Mouse (Mus musculus): Measurements from ENCODE around the gene Nup107.

The Nup107 gene

DNA sequence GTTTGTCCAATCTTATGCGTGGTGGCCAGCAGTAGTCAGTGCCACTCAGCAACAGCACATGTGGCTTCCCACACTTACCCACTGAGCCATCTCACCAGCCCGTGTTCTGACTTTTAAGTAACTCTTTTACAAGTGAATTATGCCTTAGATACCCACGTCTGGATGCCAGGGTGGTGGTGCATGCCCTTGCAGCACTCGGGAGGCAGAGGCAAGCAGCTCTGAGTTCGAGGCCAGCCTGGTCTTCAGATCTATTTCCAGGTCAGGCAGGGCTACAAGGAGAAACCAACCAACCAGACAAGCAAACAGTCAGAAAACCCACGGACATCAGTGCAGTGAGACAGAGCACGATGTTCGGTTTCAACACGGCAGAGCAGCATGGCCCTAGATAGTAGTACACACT lies 9.4 kb upstream of the Nup107 start:
- no peak for DNase-seq (ENCODE audit: low spot score)

DNA sequence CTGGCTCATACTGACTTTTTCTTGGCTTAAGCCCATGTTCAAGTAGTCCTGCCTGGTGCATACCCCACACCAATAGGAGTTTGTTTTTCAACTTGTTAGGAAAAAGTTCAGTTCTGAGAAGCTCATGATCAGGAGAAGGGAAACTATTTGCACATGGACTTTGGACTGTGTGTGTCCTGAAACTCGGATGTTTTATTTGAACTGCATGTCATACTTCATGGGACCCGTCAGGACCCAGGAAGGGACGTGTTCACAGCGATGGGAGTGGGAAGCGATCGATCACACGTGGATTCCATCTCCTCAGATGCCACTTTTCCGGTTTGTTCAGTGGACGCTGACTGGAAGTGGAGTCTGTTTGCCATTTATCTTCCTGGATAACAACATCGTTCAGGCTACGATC lies 7.3 kb upstream of the Nup107 start:
- no peak for DNase-seq (ENCODE audit: low spot score)

DNA sequence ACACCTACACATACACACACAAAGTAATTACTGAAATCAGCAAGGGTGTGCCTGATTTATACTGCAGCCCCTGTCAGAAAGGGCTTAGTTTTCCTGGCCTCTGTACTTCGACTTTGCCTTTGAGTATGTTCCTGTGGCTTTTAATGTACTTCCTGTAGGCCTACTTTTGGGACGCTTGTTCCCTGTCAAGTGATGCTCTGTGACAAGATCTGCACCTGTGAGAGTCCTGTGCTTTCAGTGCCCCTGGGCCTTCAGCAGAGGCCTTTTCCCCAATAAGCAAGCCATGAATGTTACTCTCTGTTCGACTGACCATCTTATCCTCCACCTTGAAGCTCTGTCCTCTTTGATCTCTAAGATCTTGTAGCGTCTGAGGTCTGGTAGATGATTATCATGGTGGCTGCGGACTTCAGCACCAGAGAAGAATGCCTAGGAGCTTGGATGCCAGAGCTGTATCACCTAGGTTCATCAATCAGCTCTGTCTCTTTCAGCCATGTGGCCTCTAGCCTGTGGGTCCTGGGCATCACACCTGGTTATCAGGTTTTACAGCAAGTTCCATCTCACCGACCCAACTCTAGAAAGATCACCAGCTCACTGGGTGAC lies 6.0 kb upstream of the Nup107 start:
- DNase-seq (ENCODE audit: low spot score) = no peak

DNA sequence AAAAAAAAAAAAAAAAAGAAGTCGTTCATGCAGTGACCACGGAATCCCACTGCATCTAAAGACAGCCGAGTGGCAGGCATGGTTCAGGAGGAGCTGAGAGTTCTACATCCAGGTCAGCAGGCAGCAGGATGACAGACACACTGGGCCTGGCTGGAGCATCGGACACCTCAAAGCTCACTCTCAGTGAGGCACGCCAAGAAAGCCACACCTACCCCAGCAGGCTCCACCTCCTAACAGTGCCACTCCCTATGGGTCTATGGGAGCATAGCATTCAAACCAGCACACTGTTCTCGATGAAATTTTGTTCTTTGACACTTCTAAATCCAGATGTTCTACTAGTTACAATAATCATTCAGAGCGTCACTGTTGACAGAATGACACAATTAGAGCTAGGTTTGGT lies 5.2 kb upstream of the Nup107 start:
- no peak for DNase-seq (ENCODE audit: low spot score)

DNA sequence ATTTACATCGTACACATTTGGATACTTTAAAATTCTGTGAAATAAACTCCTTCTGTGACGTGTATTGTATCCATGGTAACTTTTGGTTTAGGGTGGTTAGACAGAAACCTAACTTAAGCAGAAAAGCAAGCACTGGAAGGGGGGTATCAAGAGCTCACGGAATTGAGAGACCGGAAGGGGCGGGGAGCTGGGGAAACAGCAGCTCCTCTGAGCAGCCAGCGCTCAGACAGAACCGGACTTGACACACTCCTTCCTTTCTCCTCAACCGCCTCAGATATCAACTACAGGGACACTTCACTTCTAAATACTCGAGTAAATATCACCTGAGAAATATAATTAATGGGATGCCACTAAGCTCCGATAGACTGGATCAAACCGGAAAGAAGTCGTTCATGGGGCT lies 4.6 kb upstream of the Nup107 start:
- no peak for DNase-seq (ENCODE audit: low spot score)

DNA sequence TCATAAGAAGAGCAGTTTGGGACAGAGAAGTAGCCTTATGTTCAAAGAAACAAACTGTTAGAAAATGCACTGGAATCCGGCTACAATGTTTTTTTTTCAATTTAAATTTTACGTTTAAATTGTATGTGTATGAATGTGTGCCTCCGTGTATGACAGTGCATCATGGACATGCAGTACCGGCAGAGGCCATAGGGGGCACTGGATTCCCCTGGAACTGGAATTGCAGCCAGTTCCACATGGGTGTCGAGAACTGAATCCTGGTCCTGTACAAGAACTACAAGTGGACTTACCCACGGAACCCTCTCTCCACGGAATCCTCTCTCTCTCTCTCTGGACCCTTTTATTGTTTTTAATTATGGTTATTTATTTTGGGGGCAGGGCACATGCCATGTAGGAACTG lies 3.7 kb upstream of the Nup107 start:
- DNase-seq (ENCODE audit: low spot score) = no peak

DNA sequence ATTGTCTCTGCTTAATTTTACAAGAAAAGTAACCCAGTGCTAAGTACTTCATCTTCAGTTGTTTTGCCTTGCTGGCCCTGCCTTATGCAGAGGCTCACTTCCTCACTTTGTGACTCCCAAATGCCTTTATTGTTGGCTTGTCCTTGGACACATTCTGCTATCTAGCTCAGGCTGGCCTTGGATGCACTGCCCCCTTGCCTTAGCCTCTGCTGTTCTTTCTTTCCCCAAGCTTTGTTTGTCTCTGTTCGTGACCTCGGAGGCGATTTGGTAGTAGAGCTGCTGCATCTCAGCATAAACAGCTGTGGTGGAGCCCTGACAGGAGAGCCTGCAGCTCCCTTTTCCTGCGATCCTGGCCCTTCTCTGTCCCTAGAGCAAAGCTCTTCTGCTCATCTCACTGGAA lies 2.7 kb upstream of the Nup107 start:
- peak; percentile 80 for DNase-seq (ENCODE audit: low spot score)

DNA sequence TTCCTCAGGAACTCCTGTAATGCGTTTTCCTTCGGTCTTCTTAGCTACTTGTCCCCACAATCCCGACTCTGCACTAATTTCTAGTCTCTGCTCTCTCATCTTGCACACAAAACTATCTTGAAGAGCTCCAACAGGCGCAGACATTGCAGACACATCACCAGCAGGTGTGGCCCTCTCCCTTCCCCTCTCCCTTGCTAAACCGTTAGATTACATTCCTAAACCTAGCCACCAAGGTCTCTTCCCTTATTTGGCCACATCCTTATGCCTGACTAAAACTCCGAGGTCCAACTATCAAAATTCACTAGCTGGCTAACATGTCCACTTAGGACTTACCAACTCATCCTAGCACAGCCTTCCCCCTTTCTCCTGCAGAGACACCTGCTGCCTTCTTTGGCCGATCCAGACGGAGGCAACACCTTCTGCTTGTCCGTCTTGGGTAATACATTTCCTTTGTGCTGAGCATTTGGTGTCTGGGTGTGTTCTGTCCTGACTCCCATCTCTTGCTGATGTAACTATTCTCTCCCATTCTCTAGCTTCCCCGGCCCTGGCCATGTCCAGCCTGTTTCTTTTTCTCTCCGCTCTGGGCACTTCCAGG lies 1.0 kb upstream of the Nup107 start:
- peak; percentile 31 for DNase-seq (ENCODE audit: low spot score)

DNA sequence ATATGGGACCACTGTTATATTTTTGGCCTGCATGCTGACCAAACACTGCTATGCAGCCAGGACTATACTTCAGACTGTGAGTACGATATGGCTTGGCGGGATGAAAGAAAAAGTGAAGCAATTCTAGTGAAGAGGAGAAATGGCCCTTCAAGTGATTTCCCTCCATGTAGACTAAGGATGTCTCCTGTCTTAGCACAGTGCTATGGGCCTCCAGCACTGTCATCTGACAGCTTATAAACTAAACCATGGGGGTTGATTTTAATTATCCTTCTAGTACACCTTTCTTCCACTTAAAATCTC lies 1.4 kb downstream of the Nup107 start:
- no peak for DNase-seq (ENCODE audit: low spot score)

DNA sequence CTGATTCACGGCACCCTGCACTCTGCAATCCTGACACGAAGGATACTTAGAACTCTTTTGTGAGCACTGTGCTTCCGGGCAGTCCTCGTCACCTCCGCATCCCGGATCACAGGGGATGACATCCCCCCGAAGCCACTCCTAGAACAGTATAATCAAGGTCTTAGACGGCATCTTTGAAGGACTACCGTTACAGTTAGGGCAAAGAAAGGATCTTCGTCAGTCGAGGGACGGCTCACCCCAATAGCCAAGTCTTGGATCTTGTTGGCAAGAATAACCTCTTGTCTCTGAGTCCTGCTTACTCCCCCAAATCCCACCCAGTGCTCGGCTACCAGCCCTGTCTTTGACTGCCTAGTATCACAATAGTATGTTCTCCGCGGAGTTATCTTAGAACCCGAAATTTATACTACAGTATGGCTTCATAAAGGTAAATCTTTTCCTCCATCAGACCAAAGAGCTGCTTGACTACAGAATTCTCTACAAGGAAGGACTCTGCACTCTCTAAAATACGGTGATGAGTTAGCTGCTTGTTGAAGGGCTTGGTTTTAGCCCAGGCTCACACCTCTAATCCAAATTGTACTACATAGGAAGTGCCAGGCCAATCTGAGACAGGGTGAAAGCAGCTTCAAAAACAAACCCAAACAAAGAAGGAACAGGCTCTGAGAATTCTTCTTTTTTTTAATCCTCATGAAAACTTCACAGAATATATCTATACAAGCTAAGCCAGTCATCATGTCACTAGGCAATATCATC lies 1.9 kb downstream of the Nup107 start:
- no peak for DNase-seq (ENCODE audit: low spot score)

DNA sequence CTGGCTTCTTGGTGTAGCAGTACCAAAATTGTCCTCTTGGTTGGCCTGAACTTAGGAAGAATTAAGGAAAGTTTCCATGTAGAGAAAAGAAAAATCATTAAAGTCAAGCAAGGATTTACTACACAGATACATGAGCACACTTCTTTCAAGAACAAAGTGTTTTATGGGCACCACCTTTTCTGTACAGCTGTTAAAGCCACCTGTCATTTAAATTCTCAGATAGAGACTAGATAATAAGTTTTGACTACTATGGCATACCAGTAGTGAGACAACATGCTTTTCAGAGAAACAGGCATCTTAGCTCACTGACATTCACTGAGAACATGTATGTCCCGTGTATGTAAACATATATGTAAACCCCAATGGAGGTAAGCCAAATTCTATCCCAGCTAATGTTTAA lies 2.5 kb downstream of the Nup107 start:
- DNase-seq (ENCODE audit: low spot score) = no peak

DNA sequence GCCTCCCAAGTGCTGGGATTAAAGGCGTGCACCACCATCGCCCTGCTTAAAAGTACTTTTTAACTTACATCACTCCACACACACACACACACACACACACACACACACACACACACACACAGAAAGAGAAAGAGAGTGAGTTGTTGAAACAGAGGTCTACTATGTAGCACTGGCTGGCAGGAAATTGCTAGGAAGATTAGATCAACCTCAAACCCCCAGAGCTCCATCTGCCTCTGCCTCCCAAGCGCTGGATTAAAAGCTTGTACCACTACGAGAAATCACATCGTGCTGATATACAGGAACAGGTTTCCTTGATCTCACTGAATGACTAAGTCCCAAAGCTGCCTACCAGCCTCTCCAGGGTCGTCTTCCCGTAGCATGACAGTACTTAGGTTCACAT lies 7.9 kb downstream of the Nup107 start:
- DNase-seq (ENCODE audit: low spot score) = no peak

DNA sequence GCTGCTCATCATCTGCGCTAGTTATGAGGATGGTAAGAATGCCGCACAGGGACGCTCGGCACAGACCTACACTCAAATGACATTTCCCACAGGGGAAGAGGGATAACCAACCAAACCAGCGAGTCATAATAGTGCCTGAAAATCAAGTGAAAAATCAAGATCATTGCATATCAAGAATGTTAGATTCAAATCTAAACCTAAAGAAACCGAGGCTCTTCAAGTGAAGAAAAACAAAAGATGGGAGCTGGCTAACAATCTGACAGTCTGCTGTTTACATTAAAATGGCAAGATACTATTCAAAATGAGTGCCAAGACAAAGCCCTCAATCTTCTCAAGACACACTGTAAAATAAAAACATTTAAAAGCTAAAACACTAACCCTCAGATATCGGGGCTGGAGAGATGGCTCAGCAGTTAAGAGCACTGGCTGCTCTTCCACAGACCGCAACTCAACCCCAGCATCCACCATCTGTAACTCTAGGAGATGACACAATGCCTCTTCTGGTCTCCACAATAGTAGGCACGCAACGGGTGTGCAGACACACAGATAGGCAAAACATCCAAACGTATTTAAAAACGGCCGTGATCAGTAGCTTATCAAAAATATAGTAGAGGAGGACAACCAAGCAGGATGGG lies 8.6 kb downstream of the Nup107 start:
- no peak for DNase-seq (ENCODE audit: low spot score)

DNA sequence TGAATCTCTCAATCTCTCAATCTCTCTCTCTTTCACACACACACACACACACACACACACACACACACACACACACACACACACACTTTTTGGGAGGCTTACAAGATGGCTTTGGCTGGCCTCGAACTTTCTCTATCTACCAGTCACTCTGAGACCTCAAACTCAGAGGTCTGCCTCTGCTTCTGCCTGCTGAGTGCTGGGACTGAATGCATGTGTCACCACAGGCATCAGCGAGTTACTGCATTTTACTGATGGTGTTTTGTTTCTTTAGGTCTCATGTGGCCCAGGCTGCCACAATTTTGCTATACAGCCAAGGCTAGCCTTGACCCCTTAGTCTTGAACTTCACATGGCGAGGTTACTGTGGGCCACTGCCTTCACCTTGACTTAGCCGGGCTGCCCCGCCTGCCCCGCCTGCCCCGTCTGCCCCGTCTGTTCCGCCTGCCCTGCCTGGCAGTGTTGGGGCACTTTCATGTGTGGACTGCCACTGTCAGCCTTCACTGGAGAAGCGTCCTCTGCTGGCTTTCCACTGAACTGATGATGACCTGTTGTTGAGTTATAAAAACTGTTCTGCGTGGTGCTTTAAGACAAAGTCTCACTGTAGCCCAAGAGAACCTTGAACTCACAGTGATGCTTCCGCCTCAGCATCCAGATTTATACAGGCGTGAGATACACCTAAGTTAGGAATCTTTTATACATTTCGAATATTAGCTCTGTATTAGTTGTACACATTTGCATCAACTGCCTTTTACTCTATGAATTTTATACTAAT lies 9.8 kb downstream of the Nup107 start:
- no peak for DNase-seq (ENCODE audit: low spot score)

DNA sequence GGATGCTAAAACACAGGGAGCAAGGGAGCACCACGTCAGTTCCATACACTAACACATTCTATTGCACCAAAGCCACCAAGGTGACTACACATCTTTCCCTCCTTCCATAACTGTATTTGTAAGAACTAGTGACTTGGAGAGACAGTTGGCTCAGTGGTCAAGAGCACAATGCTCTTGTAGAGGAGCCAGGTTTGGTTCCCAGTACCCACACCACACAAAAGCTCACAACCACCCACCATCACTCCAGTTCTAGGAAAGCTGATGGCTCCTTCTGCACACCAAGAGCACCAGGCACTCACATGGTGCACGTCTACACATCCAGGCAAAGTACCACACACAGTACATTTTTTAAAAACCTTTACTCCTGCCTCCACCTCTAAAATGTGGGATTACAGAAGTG lies 10.4 kb downstream of the Nup107 start:
- no peak for DNase-seq (ENCODE audit: low spot score)

DNA sequence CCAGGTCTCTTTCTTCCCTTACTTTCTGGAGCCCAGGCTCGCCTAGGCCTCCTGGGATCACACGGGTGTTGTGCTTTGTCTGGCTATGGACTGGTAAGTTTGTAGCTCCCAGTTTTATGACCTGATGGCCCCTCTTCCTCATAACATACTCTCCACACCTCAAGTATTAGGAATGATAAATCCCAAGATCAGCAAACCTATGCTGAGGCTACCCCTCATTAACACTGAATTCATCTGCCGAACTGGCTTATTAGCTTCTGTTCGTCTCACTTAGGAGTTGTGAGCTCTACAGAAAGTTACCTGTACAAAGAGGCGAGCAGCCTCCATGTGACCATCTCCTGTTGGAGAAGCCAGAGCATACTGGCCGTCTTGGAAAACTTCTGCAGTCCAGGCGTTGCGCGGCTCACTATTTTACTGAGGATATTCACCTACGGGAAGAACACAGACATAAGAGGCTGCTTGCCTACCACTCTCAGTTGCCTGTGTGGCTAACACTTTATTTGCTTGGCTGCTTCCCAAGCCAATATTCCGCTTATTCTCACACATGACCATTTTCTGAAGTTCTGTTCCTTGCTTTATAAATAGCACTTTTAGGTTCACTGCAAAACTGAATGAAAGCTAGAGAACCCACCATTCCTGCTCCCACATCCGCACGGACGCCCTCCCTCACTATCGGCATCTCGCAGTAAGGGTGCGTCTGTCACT lies 11.3 kb downstream of the Nup107 start:
- no peak for DNase-seq (ENCODE audit: low spot score)

DNA sequence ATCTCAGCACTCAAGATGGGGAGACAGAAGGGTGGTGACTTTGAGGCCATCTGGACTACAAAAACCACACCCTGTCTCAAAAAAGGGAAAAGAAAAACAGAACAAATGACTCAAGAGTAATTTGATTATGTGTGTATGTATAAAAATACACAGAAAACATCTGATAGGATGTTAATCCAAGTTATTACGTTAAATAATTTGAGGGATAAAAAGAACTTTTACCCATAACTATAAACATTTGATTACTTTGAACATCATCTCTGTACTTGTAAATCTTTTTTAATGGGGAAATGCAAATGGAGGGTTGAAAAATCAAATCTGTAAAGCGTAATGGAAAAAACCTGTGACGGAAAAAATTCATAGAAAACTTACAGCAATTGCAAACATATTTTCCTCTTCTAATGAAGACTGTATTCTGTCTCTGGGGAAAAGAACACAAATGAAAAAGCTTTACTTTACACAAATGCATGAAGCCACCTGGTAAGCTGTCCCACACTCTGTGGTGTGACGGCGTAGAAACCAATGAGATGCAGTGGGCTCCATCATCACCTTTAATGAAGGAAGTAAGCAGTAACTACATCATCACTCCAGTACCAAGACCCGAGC lies 12.1 kb downstream of the Nup107 start:
- no peak for DNase-seq (ENCODE audit: low spot score)

DNA sequence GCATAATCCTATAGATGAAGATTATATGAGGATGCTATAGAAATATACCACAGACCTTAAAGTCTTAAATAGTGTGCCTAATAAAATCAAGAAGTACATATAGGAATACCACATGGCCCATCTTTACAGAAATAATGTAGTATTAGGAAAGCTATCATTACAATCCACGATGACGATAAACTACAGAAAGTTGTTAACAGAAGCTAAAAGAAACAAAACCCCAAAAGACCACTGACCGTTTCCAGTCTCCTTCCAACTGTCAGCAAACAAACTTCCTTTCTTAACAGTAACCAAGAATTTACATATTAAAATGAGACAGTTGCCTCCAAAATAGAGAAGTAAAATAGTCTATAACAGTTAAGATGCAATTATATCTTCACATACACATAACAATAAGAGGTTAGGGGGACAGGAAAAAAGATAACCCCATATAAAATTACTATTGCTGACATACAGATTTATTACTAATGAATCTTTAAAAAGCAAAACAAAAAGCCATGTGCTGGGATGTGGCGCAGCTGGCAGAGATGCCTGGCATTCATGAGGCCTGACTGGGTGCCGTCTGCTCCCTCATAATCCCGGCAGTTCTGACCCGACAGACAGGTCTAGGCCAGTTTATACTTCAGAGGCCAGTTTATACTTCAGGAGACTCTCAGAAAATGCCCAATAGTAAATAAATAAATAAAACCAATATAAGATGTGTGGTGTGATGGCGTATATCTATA lies 12.8 kb downstream of the Nup107 start:
- no peak for DNase-seq (ENCODE audit: low spot score)

DNA sequence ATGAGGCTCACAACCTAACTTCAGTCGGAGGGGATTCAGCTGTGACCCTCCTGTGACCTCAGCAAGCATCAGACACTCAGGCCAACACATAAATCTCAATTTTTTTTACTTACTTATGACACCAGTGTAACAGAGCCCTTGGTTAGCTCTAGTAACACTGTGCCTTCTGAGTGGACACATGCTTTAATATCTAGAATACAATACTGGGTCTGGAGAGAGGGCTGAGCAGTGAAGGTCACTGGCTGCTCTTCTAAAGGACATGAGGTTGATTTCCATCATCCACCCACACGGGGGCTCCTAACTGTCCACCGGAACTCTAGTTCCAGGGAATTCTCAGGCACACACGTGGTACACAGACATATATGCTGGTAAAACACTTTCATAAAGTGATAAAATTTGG lies 13.6 kb downstream of the Nup107 start:
- DNase-seq (ENCODE audit: low spot score) = no peak

DNA sequence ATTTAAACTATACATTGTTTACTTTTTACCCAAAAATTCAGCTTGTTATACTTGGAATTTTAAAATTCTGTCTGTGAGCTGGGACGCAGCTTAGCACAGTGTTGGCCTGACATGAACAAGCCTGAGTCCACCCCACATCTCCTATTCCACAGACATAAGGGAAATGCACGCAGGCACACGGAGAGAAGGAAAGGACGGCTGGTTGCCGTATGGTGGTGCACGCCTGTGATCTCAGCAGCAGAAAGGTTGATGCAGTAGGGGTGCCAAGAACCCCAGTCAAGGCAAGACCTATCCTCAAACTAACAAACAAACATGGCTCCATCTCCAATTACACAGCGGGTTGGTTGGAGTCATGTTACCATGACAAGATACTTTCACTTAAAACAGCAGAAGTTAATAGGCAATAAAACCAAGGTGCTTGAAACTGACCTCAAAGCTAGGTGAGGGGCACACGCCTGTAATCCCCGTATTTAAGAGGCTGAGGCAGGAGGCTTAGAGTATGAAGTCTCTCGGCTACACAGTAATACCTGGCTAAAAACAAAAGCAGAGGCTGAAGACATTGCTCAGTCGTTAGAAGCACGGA lies 14.1 kb downstream of the Nup107 start:
- DNase-seq (ENCODE audit: low spot score) = no peak

Measured in ovary, adult 18-20 months (tissue).